Comparison of ENCODE assay signal across 18 mouse cellular contexts in the genomic region with DNA sequence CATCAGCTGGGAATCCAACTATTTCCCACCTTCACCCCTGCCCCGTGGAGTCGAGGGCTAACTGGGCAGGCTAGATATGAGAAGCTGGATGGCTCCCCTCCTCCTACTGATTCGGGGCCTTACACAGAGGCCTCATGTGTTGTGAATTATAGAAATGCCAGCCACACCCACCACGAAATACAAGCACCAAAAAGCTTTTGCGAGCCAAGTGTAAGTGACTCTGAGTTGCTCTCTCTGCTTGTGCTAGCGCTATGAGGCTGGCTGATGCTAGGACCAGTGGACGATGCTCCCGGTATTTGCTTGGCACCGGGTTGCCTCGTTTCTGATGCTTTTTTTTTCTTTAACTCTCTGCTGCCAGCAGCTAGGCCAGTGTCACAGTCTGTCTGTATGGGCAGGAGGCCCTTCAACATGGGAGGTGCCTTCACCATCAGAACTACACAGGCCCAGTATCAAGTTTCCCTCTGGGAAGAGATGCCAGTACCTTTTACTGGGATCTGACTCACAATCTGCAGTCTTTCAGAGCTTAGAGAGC.
DNase-seq lines count a peak whose midpoint lies in the region; ATAC-seq and TF ChIP-seq lines count a peak whose summit lies in the region.
"Had no signal": no experiment of that assay in that cellular context is flagged by ENCODE, and none has a peak within 500 bp of the region (broad histone marks: within the 10 kb centered on the region; RNA-seq: fewer than 3 reads in every experiment).

No protein-coding gene starts in this region.

- no peak for TF ChIP-seq CTCF in hindbrain, postnatal 0 days (IDR thresholded peaks at IDR 0.05; ENCODE audit: low read depth)

- peaks cover 36% of the 10 kb centered on the region for H3K4me1 ChIP-seq in hindbrain, embryonic 10.5 days (replicated peaks)
- peaks cover 13% of the 10 kb centered on the region; the same call in 1 of the 2 replicates for H3K4me1 ChIP-seq in hindbrain, postnatal 0 days (ENCODE audit: insufficient read depth, low read length)
- H3K4me1 ChIP-seq in embryonic facial prominence, embryonic 14.5 days (ENCODE audit: control insufficient read depth, insufficient read depth, low read length): peaks cover 36% of the 10 kb centered on the region
- H3K4me1 ChIP-seq in forebrain, embryonic 12.5 days: peaks cover 24% of the 10 kb centered on the region
- H3K4me1 ChIP-seq: liver, embryonic 12.5 days had no signal

- H3K9ac ChIP-seq in hindbrain, postnatal 0 days (replicated peaks; ENCODE audit: low read length): no peak overlapping the region
- H3K9ac ChIP-seq in embryonic facial prominence, embryonic 14.5 days (ENCODE audit: low read depth, low read length): no peak overlapping the region
- no peak overlapping the region for H3K9ac ChIP-seq in forebrain, embryonic 12.5 days
- H3K9ac ChIP-seq: heart, embryonic 15.5 days; intestine, embryonic 15.5 days; liver, embryonic 12.5 days; lung, embryonic 15.5 days; midbrain, embryonic 13.5 days; stomach, embryonic 15.5 days had no signal

- no peak overlapping the region for H3K4me3 ChIP-seq in hindbrain, embryonic 10.5 days
- no peak overlapping the region for H3K4me3 ChIP-seq in hindbrain, postnatal 0 days (ENCODE audit: low read length)
- no peak overlapping the region for H3K4me3 ChIP-seq in embryonic facial prominence, embryonic 14.5 days (ENCODE audit: low read depth, low read length)
- H3K4me3 ChIP-seq in forebrain, embryonic 12.5 days (replicated peaks): no peak overlapping the region
- H3K4me3 ChIP-seq: heart, embryonic 15.5 days; intestine, embryonic 15.5 days; liver, embryonic 12.5 days; lung, embryonic 15.5 days; midbrain, embryonic 13.5 days; stomach, embryonic 15.5 days had no signal

- no peak for ATAC-seq in hindbrain, postnatal 0 days
- peak; percentile 20; the same call in 1 of the 2 replicates for ATAC-seq in embryonic facial prominence, embryonic 14.5 days (ENCODE audit: low read depth)
- no peak for ATAC-seq in forebrain, embryonic 12.5 days (ENCODE audit: low FRiP score)
- ATAC-seq: intestine, embryonic 15.5 days; liver, embryonic 12.5 days; midbrain, embryonic 13.5 days had no signal

- peaks cover 11% of the 10 kb centered on the region for H3K27me3 ChIP-seq in hindbrain, embryonic 10.5 days (ENCODE audit: insufficient read depth, poor library complexity, severe bottlenecking)
- 0 out of 2 replicates have a peak, but pooled peaks cover 5% of the 10 kb centered on the region for H3K27me3 ChIP-seq in hindbrain, postnatal 0 days (ENCODE audit: insufficient read depth, low read length)
- H3K27me3 ChIP-seq in embryonic facial prominence, embryonic 14.5 days (replicated peaks; ENCODE audit: control insufficient read depth, insufficient read depth, low read length): peaks cover 7% of the 10 kb centered on the region; the same call in 1 of the 2 replicates
- H3K27me3 ChIP-seq in forebrain, embryonic 12.5 days: no peaks in the 10 kb centered on the region
- H3K27me3 ChIP-seq: heart, embryonic 15.5 days; intestine, embryonic 15.5 days; liver, embryonic 12.5 days; lung, embryonic 15.5 days; stomach, embryonic 15.5 days had no signal

- no peak for DNase-seq in hindbrain, embryonic 10.5 days (ENCODE audit: low spot score)
- DNase-seq in hindbrain, postnatal 0 days (ENCODE audit: low spot score): no peak
- peak; percentile 21 for DNase-seq in NIH3T3 (ENCODE audit: low read depth)
- DNase-seq in embryonic facial prominence, embryonic 14.5 days (ENCODE audit: low spot score): peak; percentile 69
- peak; percentile 37 for DNase-seq in thymus, postnatal 25 days
- no peak for DNase-seq in lung, postnatal 25 days (ENCODE audit: low spot score)
- DNase-seq: adrenal gland, postnatal 14 days; cerebellum, adult 11-12 months; cerebellum, postnatal 36 days; heart, adult 18-20 months; retina, postnatal 1 day had no signal

- no peaks in the 10 kb centered on the region for H3K36me3 ChIP-seq in hindbrain, embryonic 10.5 days
- H3K36me3 ChIP-seq in hindbrain, postnatal 0 days (ENCODE audit: insufficient read depth, low read length): no peaks in the 10 kb centered on the region
- no peaks in the 10 kb centered on the region for H3K36me3 ChIP-seq in embryonic facial prominence, embryonic 14.5 days (ENCODE audit: control insufficient read depth, insufficient read depth, low read length)
- no peaks in the 10 kb centered on the region for H3K36me3 ChIP-seq in forebrain, embryonic 12.5 days (replicated peaks)
- H3K36me3 ChIP-seq: heart, embryonic 15.5 days; intestine, embryonic 15.5 days; liver, embryonic 12.5 days; lung, embryonic 15.5 days; midbrain, embryonic 13.5 days; stomach, embryonic 15.5 days had no signal

- H3K9me3 ChIP-seq in hindbrain, embryonic 10.5 days: no peaks in the 10 kb centered on the region
- no peaks in the 10 kb centered on the region for H3K9me3 ChIP-seq in hindbrain, postnatal 0 days (ENCODE audit: low read length)
- H3K9me3 ChIP-seq in embryonic facial prominence, embryonic 14.5 days (ENCODE audit: control insufficient read depth, low read length): no peaks in the 10 kb centered on the region
- H3K9me3 ChIP-seq in forebrain, embryonic 12.5 days: no peaks in the 10 kb centered on the region
- H3K9me3 ChIP-seq: heart, embryonic 15.5 days; intestine, embryonic 15.5 days; liver, embryonic 12.5 days; lung, embryonic 15.5 days; midbrain, embryonic 13.5 days; stomach, embryonic 15.5 days had no signal

- 78% methylated on average over 10 of the region's 10 CpGs for WGBS in hindbrain, embryonic 10.5 days
- 68% methylated on average over 10 of the region's 10 CpGs for WGBS in hindbrain, postnatal 0 days
- WGBS in embryonic facial prominence, embryonic 14.5 days: 30% methylated on average over 10 of the region's 10 CpGs
- 76% methylated on average over 10 of the region's 10 CpGs for WGBS in forebrain, embryonic 12.5 days

- H3K27ac ChIP-seq in hindbrain, embryonic 10.5 days: 0 out of 2 replicates have a peak overlapping the region, but pooled peaks have one; percentile 45
- H3K27ac ChIP-seq in hindbrain, postnatal 0 days: no peak overlapping the region
- no peak overlapping the region; the same call in 1 of the 2 replicates for H3K27ac ChIP-seq in embryonic facial prominence, embryonic 14.5 days (replicated peaks; ENCODE audit: low read depth, low read length)
- H3K27ac ChIP-seq in forebrain, embryonic 12.5 days: no peak overlapping the region
- H3K27ac ChIP-seq: heart, embryonic 15.5 days; intestine, embryonic 15.5 days; liver, embryonic 12.5 days; lung, embryonic 15.5 days; midbrain, embryonic 13.5 days; stomach, embryonic 15.5 days had no signal

- no peak overlapping the region for H3K4me2 ChIP-seq in hindbrain, postnatal 0 days (ENCODE audit: low read depth, low read length)
- no peak overlapping the region for H3K4me2 ChIP-seq in embryonic facial prominence, embryonic 14.5 days (ENCODE audit: low read depth, low read length)
- no peak overlapping the region for H3K4me2 ChIP-seq in forebrain, embryonic 12.5 days
- H3K4me2 ChIP-seq: heart, embryonic 15.5 days; intestine, embryonic 15.5 days; liver, embryonic 12.5 days; lung, embryonic 15.5 days; midbrain, embryonic 13.5 days; stomach, embryonic 15.5 days had no signal

Comparison
In these comparisons a context has a peak if more than half of its experiments do, and no peak if none do; other contexts are left out.
1. DNase-seq: peak in NIH3T3 (single experiment), embryonic facial prominence, embryonic 14.5 days (single experiment) and thymus, postnatal 25 days (single experiment); none in hindbrain, embryonic 10.5 days (single experiment), hindbrain, postnatal 0 days (single experiment) and lung, postnatal 25 days (single experiment).